Mouse (Mus musculus) 3T3-L1 (cell line): Measurements from ENCODE around the gene Gm9936.
"Not testable (repeated sequence)": the region's sequence is repeated elsewhere in the genome, so short reads cannot be mapped to it uniquely, and the experiment has no call there.

Experiments used
- DNase-seq: peaks from one replicate; pipeline ENCODE4 v3.0.0-alpha.2; 2015; ENCODE audit warnings: low read depth, low spot score

Gm9936 gene

GRCm38 (mm10) chr5:114840481-114840880 lies 18.0 kb downstream of the Gm9936 start:
- DNase-seq, result not testable (repeated sequence)

GRCm38 (mm10) chr5:114836886-114837285 lies 21.6 kb downstream of the Gm9936 start:
- no peak for DNase-seq

- no peak for DNase-seq
These were observed 28.7 kb downstream of the Gm9936 start for GRCm38 (mm10) chr5:114829740-114830139.

GRCm38 (mm10) chr5:114827427-114827826 lies 31.1 kb downstream of the Gm9936 start:
- DNase-seq, result peak; percentile 76

GRCm38 (mm10) chr5:114825978-114826691 lies 32.3 kb downstream of the Gm9936 start:
- no peak for DNase-seq

GRCm38 (mm10) chr5:114824197-114824596 lies 34.3 kb downstream of the Gm9936 start:
- DNase-seq, result peak; percentile 71

GRCm38 (mm10) chr5:114822796-114823688 lies 35.4 kb downstream of the Gm9936 start, which contains the start of gene 1500011B03Rik:
Gene 1500011B03Rik, minus strand, starts transcription at chr5:114823468.
- DNase-seq, result peak; percentile 45

GRCm38 (mm10) chr5:114818124-114818523 lies 40.4 kb downstream of the Gm9936 start:
- no peak for DNase-seq

GRCm38 (mm10) chr5:114816599-114816998 lies 41.9 kb downstream of the Gm9936 start:
- DNase-seq, result peak; percentile 31

GRCm38 (mm10) chr5:114813525-114814181 lies 44.8 kb downstream of the Gm9936 start:
- DNase-seq, result peak; percentile 86

- DNase-seq, result no peak
These were observed 48.7 kb downstream of the Gm9936 start for GRCm38 (mm10) chr5:114809826-114810225.

GRCm38 (mm10) chr5:114809181-114809756 lies 49.2 kb downstream of the Gm9936 start:
- DNase-seq, result no peak

GRCm38 (mm10) chr5:114808385-114808784 lies 50.1 kb downstream of the Gm9936 start:
- DNase-seq, result no peak

- no peak for DNase-seq
These were observed 50.6 kb downstream of the Gm9936 start for GRCm38 (mm10) chr5:114807893-114808292.

- DNase-seq, result no peak
These were observed 51.0 kb downstream of the Gm9936 start for GRCm38 (mm10) chr5:114807468-114807867.

- no peak for DNase-seq
These were observed 51.4 kb downstream of the Gm9936 start for GRCm38 (mm10) chr5:114807063-114807462.

GRCm38 (mm10) chr5:114806636-114807035 lies 51.8 kb downstream of the Gm9936 start:
- DNase-seq, result no peak
